Mouse (Mus musculus) left cerebral cortex, adult 8-10 months (tissue): ENCODE results near the gene Pgs1. TPM values are rescaled to one million over a fixed set of nuclear protein-coding genes. Genes with fewer than 3 reads are reported as not detected.

Experiments used
- DNase-seq, 2 experiments: peaks; one replicate each; pipeline ENCODE4 v3.0.0; 2022; ENCODE audit warnings: low spot score in 2 of 2
- total RNA-seq, 4 experiments: library from RNA; stranded (reverse); gene quantifications; 2 replicates each; pipeline ENCODE4 v1.2.4; 2022

Gene Pgs1
- total RNA-seq: 10 to 100 TPM; 77.9 to 92.4 (median 82.4) TPM

- peak; percentile 81 to 89 for DNase-seq
Measured at GRCm38 (mm10) chr11:117986126-117987031, at the start of gene Pgs1. TSS of gene Pgs1 (plus strand) at chr11:117986292.

DNA sequence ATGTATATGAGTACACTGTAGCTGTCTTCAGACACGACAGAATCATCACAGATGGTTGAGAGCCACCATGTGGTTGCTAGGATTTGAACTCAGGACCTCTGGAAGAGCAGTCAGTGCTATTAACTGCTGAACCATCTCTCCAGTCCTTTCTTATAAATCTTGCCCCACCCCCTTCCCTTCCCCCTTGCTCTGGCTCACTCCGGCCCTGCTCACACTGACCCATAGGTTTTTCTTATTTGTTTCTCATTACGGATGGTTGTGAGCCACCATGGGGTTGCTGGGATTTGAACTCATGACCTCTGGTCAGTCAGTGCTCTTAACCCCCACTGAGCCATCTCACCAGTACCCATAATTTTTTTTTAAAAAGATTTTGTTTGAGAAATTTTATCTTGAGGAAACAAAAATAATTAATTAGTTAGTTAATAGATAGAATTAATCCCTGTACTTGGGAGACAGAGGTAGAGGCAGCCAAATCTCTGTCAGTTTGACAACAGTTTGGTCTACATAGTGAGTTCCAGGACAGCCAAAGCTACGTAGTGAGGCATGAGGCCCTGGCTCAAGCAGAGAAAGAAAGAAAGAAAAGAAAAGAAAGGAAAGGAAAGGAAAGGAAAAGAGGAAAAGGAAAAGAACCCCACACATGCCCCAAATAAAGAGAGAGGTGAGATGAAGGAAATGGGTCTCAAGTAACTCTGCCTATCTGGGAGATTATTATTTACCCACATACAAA lies 46.9 kb upstream of the Pgs1 start:
- DNase-seq: no peak

GRCm38 (mm10) chr11:117939741-117940285 lies 46.3 kb upstream of the Pgs1 start:
- peak in 1 of 2 experiments; percentile 70 for DNase-seq

DNA sequence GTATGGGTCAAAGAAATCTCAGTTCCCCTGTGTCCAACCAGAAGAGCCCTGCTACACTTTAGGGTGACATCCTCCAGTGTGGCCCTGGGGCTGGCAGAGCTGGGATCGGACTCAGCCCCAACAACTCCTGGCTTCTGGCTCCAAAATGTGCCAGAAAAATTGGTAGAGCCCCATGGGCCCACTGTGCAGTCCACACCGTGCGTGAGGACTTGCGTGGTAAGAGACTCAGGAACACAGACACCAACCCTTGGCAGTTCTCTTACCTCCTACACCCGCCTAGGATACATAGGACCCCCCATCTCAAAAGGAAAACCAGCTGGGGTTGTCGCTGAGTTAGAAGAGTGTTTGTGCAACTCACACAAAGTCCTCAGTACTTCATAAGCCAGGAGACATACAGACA lies 45.2 kb upstream of the Pgs1 start:
- no peak for DNase-seq

- DNase-seq: no peak
Measured at GRCm38 (mm10) chr11:117941325-117941834, 44.7 kb upstream of the Pgs1 start.

GRCm38 (mm10) chr11:117941848-117942247 lies 44.2 kb upstream of the Pgs1 start:
- DNase-seq: no peak

DNA sequence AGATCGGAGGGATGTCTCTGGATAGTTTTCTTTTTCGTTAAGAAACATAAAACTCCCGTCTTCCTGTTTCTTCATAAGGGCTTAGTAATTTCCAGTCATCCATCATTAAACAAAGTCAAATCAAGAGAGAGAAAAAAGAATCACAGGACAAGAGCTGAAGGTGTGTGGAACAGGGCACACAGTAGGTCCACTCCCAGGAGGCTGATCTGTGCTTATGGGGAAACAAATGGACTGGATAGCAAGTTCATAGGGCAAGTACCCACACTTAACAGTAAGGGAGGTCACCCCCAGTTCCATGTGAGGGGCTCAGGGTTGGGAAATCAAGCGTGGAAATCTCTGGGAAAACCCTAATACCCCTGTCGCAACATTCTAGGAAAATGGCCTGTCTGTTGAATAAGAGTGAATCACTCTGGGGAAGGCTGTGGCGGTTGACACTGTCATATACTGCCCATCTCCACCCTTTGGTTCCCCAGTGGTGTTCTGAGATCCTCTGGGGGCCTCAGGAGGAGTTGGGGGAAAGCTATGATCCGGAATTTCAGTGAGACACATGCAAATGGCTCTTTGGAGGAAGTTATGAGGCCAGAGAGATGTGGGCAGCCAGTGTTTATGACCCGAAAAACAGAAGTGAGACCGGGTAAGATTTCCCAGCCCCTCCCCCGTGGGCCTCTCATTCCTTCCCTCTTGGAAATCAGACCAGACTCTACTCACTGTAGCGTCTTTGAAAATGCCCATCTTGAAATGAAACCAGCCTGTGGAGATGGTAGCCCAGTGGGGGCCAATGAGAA lies 39.7 kb upstream of the Pgs1 start:
- no peak for DNase-seq

- DNase-seq: no peak
Measured at GRCm38 (mm10) chr11:117946996-117947419, 39.1 kb upstream of the Pgs1 start.

DNA sequence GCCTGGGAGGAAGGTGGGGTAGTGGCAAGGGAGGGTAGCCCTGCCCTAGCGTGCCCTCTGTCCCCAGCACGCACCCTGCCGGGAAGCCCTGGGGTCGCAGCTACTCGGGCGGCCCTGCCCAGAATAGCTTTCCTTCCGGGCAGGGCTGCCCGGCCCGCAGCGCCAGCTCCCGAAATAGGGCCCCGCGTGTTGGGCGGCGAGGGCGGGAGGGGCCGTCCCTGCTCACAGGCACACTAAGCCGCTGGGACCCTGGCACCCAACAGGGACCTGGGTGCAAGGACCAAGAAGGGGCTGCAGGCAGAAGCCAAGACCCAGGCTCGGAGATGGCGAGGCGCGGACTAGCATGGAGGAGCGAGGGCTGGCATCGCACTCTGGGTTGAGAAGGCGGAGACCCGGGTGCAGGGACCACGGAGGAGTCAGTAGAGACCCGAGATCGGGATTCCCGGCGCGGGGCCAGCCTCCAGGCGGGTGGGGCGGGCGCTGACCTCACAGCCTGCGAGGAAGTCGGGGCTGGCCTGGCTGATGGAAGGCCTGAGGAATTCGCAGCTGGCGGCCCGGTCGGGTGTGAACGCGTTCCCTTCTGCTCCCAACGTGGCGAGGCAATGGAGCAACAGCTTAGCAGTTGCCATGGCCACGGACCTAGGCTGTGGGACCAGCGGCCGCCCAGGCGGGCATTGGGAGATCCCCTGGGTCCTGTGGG lies 36.5 kb upstream of the Pgs1 start:
- no peak for DNase-seq

- DNase-seq: no peak
Measured at GRCm38 (mm10) chr11:117951391-117951790, 34.7 kb upstream of the Pgs1 start.

- no peak for DNase-seq
Measured at GRCm38 (mm10) chr11:117952174-117952933, 33.7 kb upstream of the Pgs1 start.

GRCm38 (mm10) chr11:117954094-117954493 lies 32.0 kb upstream of the Pgs1 start:
- no peak for DNase-seq

DNA sequence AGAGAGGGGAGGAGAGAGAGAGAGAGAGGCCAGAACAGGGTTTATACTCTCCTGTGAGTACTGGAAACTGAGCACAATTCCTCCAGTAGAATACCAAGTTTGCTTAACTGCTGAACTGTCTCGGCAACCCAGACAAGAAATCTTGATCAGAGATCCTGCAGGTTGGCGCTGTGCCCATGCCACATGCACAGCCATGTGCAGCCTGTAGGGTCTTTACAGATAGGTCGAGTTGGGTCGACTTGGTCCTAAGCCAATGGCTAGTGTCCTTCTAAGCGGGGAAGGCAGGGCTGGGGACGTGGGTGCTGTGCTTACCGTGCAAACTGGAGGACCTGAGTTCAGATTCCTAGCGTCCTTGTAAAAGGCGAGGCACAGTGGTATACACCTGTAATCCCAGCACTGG lies 31.3 kb upstream of the Pgs1 start:
- DNase-seq: no peak

DNA sequence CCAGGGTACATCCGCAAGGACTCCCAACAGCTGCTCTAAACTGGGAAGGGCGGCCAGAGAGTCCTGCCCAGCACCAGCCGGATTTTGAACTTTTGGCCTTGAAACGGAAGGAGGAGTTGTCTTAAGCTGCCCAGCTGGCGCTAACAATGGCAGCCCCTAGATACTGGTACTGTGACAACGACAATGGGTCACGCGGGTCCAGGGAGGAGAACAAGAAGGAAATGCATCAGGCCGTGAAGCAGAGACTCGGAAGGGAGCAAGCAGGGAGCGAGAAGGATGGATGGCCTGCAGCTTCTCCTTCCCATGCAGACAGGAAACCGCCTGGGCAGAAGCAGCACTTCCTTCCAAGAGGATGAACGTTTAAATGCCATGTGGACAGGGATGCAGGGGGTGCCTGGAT lies 30.5 kb upstream of the Pgs1 start:
- no peak for DNase-seq

GRCm38 (mm10) chr11:117958197-117958596 lies 27.9 kb upstream of the Pgs1 start:
- DNase-seq: no peak

GRCm38 (mm10) chr11:117959166-117959565 lies 26.9 kb upstream of the Pgs1 start:
- no peak for DNase-seq

DNA sequence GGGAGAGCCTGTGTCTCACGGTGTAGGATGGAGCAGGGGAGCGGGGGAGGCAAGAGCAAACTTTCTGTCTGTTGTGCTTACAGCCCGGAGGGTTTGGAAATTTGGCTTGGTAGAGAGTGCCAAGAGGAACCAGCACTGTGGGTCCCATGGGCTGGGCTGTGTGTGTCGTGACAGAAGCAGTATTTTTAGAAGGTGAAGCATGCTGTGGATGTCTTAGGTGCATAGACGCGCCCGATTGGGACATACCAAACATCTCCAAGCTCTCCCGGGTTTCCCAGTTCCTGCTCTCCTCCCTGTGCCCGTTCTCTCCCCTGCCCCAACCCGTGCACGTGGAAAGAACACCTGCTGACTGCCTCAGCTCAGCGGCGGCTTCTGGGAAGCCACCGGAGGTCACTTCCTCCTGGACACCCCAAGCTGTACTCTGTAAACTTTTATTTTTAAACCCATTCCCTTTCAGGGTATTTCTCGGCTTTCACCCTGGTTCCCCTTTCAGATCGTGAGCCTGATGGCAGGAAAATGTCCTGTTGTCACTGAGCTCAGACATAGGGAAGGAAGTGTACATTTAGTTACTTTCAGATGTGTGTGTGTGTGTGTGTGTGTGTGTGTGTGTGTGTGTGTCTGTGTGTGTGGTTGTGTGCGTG lies 26.2 kb upstream of the Pgs1 start:
- no peak for DNase-seq

DNA sequence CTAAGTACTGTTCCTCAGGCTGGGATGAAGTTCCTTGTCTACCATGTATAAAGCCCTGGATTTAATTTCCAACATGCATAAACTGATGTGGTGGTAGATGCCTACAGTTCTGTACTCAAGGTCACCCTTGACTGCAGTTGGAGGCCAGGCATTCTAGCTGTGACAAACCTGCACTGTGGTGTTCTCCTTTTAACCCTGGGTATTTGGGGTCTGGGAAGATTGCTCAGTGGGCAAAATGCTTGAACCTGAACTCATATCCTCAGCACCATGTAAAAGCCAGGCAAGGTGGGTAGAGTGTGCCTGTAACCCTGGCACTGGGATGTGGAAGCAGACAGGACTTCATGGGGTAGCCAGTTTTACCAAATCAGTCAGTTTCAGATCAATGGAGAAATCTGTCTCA lies 25.5 kb upstream of the Pgs1 start:
- DNase-seq: no peak
